Mouse (Mus musculus): Measurements from ENCODE around the gene Frat2.

The Frat2 gene

DNA sequence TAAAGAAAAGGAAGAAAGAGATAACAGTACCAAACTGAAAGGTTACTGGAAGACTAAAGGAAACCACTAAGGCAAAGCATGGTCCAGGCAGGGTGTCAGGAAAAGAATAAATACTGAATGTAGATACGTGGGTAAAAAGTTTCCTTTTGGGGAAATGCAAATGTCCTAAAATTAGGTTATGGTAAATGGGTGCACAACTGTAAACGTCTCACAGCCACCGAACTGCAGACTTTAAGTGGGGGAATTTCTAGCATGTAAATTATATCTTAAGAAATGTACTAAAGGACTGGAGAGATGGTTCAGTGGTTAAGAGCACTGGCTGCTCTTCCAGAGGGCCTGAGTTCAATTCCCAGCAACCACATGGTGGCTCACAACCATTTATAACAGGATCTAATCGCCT lies 29.2 kb downstream of the Frat2 start:
- no peak for DNase-seq (ENCODE audit: low spot score in 2 of 2)

DNA sequence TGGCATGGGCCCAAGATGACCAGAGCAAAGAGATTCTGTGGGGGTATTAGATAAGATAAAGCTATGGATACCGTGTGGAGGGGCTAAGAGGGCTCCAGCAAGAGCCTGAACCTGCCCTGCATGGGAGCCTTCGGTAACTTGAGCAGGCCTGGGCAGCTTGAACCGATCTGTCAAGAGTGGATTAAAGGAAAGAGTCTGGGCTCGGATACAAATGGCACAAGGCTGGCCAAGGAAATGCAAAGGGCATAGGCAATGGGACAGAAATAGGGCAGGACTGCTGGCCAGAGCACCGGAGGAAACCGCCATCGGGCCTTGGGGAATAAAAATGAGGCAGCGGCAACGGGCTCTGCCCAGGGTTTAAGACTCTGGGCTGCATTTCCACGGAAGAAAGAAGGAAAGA lies 30.6 kb downstream of the Frat2 start:
- no peak for DNase-seq (ENCODE audit: low spot score in 2 of 2)

DNA sequence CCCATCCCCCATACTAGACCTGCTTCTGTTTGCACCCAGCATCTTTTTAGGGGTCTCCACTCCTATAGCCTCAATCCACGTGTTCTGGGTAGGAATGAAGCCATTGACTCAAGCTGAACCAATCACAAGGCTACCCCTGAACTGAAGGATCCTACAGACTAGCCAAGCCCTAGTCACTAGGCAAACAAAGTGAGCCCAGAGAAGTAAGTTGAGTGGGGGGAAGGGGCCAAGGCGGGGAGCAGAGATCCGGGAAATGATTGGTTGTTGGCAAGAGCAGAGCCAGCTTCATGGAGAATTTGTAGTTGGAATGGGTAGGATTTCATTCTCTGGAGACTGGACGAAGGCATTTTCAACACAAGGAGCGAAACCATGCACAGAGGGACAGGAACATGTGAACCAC lies 31.0 kb downstream of the Frat2 start:
- no peak for DNase-seq (ENCODE audit: low spot score in 2 of 2)

DNA sequence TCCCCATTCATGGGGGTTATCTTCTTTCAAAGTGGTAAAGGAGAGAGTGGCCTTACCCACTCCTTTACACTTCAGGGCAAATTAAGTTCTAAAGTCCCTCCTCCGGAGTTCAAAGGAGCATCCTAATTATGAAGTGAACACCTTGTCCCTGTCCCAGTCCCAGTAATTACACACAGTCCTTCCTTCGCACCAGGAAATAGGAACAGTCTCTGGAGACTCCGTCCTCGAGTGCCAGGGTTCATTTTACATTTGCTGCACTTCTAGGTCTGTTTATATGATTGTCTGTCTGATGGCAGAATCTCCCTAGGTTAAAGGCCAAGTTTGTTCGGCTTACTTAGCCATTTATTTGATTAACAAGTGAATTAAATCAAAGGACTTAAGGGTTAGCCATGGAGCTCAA lies 31.5 kb downstream of the Frat2 start:
- DNase-seq (ENCODE audit: low spot score in 2 of 2), result no peak

DNA sequence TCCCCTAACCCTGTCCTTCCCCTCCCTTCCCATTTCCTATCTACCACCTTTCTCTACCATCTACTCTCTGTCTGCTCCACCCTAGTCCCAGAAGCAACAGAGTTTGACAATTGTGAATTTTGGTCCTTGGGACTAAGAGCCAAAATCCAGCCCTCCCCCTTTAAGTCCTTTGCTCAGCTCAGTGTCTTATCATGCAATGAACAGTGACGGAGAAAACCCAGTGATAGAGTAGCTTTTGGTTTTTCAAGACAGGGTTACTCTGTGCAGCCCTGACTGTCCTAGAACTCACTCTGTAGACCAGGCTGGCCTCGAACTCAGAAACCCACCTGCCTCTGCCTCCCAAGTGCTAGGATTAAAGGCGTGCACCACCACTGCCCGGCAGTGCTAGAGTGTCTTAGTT lies 34.6 kb downstream of the Frat2 start:
- no peak for DNase-seq (ENCODE audit: low spot score in 2 of 2)

DNA sequence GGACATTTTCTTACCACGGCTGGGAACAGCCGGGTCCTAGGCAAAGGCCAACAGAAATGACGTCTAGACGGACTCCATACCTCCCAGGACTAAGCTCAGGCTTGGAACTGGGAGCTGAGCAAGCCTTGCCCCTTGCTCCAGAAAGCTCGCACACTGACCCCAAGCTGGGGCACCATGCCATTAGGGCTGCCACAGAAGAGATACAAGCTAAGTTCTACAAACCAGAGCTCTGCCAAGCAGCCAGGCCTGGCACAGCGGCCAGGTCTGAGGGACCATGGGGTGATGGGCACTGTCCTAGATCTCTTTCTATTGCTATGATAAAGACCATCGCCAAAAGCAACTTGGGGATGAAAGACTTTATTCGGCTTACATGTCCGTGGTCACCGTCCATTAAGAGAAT lies 35.4 kb downstream of the Frat2 start:
- no peak for DNase-seq (ENCODE audit: low spot score in 2 of 2)

DNA sequence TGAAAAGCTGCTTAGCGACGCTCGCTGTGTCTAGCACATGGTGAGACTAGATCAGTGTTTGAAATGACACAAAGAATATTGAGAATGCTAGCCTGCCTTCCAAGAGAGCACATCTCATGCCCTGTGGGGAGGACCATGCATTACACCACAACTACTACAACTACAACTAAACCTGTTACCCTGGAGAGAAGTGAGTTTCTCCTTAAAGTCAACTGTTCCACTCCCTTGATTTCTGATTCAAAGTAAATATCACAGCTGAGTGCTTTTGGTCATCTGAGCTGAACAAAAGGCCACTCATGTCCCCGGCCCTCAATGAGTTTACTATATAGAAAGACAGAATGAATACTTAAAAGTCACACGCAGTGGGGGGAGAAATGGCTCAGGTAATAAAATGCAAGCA lies 37.9 kb downstream of the Frat2 start:
- DNase-seq (ENCODE audit: low spot score in 2 of 2), result no peak

DNA sequence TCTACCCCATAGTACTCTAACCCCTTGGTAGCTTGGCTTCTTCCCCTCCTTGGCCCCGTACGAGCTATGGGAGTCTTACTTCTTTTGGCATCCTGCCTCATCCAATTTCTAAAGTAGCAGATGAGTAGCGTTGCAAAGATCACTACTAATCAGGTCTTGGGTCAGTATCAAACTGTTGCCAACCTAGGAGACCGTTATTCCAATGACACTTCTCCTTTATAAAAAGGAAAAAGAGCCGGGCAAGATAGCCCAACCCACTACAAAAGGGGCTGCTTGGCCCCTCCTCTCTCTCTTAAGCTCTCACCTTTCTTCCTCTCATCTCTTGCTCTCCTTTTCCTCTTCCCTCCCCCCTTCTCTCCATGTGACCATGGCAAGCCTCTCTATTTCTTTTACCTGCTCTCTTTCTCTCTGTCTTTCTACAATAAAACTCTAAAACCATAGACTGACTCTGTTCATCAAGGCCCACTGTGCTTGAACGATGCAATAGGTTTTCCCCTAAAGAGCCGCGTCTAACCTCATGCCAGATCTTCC lies 39.8 kb downstream of the Frat2 start:
- DNase-seq (ENCODE audit: low spot score in 2 of 2), result no peak

DNA sequence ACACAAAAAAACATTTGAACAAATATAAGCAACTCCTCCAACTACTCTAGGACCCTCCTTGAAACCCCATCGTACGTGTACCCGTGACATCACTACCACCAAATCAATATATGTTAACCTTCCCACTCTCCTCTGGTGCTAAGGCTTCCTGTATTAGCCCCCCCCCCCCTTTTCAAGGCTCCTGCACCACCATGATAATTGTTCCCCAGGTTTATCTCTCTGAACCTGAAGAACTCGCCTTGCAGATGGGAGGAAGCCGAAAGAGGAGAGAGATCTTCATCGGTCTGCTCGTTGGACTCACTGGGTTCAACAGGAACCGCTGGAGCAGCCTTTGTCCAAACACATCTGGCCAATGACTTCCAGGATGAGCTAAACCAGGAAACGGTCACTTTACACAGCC lies 40.4 kb downstream of the Frat2 start:
- DNase-seq (ENCODE audit: low spot score in 2 of 2), result no peak

DNA sequence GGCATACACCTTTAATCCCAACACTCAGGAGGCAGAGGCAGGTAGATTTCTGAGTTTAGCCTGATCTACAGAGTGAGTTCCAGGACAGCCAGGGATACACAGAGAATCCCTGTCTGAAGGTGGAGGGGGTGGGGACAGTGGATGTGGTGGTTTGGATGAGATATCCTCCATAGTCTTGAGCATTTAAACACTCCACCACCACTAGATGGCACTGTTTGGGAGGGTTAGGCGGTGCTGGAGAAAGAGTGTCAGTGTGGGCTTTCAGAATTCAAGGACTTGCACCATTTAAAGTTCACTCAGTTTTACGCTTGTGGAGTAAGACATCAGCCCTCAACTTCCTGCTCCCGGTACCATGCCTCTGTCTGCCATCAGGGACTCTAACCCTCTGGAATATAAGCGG lies 42.1 kb downstream of the Frat2 start:
- DNase-seq (ENCODE audit: low spot score in 2 of 2), result no peak

DNA sequence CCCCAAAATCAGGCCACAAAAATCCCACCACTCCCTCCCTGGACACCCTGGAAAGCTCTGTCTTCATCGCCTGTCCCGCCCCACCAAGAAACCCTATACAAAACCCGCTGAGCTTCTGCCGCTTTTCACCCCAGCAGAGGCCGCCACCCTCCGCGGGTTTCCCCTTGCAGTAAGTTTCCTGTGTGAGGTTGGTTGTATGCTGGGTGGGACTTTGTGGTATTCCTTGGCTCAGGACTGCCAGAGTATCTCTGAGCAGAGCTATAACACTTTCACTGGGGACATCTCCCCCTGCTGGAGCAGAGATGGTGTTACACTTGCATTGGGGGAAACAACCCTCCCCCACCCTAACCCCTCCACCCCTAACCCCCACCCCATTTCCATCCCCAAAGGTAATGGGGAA lies 44.6 kb downstream of the Frat2 start:
- peak; percentile 69 to 70 for DNase-seq (ENCODE audit: low spot score in 2 of 2)

DNA sequence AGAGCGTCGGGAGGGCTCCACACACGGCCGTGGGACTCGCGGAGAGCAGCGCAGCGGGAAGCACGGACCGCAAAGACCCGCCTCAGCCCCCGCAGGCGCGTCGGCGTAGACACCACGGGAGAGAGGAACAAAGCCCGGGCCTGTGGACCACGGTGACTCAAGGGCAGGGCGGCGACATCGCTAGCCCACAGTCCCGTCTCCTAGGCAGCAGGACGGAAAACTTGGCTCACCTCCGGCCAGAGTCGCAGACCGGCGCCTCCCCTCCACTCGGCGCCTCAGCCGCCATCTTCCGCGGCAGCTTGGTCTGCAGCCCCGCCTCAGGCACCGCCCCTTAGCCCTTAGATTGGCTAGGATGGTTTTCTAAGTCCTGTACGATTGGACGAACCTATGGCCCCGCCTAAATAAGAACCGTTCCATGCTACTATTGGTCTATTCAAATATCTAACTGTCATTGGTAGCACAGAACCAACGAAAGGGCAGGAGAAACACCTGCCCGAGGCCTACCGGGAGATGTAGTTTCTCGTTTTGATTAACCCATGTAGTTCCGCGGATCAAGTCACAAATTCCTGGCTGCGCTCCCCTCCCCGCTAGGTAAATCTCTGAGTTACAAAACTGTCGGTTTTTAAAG lies 46.1 kb downstream of the Frat2 start, which contains the start of gene Arhgap19:
Gene Arhgap19, minus strand, starts transcription at position 306 of the 628 bp plus-strand sequence.
- peak; percentile 87 to 88 for DNase-seq (ENCODE audit: low spot score in 2 of 2)

DNA sequence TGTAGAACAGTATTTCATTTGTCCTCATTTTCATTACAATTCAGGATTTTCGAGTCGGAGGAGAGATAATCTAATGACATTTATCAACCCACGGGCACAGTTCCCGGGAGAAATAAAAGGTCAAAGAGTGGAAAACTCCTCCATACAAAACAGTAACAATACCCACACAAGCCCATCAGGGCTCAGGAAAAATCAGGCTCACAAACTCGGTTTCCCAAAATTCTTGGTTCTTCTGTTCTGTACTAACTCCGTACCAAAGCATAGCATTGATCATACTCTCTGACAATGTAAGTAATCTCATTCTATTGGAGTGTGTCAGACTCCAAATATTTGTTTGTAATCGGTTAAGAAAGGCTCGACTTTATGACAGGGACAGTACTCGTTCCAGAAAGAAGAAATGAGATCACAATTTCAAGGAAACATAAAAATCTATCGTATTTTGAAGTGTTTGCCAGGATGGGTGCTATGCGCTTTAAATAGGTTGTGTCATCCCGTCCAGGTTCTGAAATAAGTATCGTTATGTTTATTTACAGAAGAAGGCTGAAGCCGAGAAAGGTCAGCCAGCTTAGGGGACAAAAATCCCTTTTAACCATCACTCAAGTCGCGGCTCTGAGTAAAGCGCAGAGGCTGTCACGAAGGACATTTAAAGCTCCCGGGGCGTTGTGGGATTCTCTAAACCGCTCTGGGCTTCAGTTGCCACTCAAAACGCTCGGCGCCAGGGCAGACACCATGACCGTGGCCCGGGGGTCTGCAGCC lies 46.8 kb downstream of the Frat2 start:
- DNase-seq (ENCODE audit: low spot score in 2 of 2), result peak in 1 of 2 experiments; percentile 22

DNA sequence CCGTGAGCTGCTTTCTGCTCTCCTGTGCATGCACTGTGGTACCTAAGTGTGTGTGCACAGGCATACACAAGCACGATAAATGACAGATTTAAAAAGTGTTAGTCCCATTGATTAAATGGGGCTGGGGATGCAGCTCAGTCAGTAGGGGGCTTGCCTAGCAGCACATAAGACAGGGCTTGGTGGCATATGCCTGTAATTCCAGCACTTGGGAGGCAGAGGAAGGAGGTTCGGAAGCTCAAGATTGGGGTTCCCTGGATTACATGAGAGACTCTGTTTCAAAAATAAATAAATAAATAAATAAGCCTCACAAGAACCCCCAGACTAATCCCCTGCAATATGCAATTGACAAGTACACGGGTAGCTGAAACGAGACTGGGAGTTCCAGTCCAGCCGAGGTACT lies 47.5 kb downstream of the Frat2 start:
- no peak for DNase-seq (ENCODE audit: low spot score in 2 of 2)

DNA sequence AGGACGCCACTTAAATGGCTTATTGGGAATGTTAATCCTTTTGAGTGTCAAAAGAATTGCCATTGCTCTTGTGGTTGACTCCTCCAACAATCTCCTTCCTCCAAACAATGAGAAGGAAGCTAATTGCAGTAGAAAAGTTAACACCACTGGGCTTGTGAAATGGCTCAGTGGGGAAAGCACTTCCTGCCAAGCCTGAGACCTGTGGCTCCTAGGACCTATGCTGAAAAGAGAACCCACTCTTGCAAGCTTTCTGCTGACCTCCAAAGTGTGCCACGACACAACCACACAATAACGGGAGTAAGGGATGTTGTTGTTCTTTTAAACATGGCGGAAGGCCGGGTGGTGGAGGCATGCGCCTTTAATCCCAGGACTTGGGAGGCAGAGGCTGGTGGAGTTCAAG lies 50.4 kb downstream of the Frat2 start:
- no peak for DNase-seq (ENCODE audit: low spot score in 2 of 2)

DNA sequence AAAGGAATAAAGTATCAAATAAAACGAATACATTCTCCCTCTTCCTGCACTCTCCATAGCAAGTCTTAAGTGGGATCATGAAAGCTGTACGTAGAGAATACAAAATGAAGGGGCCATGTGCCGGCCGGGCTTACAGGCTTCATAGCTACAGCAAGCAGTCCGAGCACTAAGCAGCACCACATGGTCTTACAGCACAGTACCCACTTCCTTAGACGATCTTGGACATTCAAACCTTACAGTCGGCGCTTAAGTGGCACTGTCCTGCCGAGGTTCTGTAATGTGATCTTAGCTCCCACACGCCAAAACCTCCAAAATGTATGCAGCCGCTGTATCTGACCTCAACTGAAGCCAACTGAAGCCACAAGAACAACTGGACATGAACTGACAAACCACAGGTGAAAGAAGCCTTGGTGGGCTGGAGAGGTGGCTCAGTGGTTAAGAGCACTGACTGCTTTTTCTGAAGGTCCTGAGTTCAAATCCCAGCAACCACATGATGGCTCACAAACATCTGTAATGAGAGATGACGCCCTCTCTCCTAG lies 51.1 kb downstream of the Frat2 start:
- no peak for DNase-seq (ENCODE audit: low spot score in 2 of 2)

DNA sequence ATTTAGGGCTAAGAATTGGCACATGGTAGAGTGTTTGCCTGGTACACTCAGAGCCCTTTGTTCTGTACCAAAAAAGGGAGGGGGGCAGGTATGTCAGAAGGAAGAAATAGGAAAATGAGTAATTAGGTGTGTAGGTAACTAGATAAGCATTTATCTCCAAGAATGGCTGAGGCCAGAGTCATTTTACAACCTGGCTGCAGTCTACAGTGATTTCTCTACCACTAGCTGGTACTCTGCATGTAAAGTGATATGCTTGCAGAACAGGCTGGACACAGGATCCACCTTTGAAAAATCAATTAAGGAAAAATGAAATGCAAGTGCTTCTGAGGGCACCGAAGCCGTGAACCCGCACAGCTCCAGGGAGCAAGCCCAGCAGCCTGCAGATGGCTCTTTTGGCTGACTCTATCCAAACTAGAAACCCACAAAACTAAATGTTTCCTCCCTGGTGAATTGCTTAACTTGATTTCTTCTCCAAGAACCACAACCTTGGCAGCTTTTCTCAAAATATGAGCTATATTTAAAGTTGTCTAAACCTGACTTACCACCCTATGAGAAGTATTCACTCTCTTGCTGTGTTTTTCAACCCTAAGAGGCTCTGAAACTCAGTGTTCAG lies 51.7 kb downstream of the Frat2 start:
- DNase-seq (ENCODE audit: low spot score in 2 of 2), result no peak

Data from thymus, postnatal 10 days (tissue).